Mouse (Mus musculus) cerebellum, adult 2 months (tissue): Measurements from ENCODE around the gene Ldb3.

Experiments used
- CTCF ChIP-seq: fragments of 200-500 bp; IDR thresholded peaks from 2 replicates; pipeline ENCODE4 v1.5.1; 2011; ENCODE audit warnings: low read depth, mild to moderate bottlenecking, control low read depth, low read length, moderate library complexity, borderline replicate concordance; ENCODE audit not compliant: insufficient read depth
- POLR2A ChIP-seq: fragments of 200-500 bp; IDR thresholded peaks from 2 replicates; pipeline ENCODE4 v1.6.1; 2011; ENCODE audit warnings: low read length, control low read depth, borderline replicate concordance; ENCODE audit not compliant: insufficient read depth

- TF ChIP-seq CTCF (no peak), POLR2A (no peak)
Measured at GRCm38 (mm10) chr14:34586871-34587270, 1.6 kb downstream of the Ldb3 start.
